Mouse (Mus musculus): Measurements from ENCODE around the gene Nrip2.

GRCm38 (mm10) chr6:128390683-128391082, 8.4 kb upstream of the Nrip2 start:
- TF ChIP-seq CTCF (conservative IDR thresholded peaks at IDR 0.05; ENCODE audit: low read length), result no peak
- TF ChIP-seq POU5F1 (IDR thresholded peaks at IDR 0.05; ENCODE audit: borderline replicate concordance, low read length), result no peak
- no peak for TF ChIP-seq NANOG (IDR thresholded peaks at IDR 0.05; ENCODE audit: borderline replicate concordance, low read length)

All from E14TG2a.4 (cell line).